Comparison of ENCODE assay signal across 8 mouse cellular contexts in the genomic region with DNA sequence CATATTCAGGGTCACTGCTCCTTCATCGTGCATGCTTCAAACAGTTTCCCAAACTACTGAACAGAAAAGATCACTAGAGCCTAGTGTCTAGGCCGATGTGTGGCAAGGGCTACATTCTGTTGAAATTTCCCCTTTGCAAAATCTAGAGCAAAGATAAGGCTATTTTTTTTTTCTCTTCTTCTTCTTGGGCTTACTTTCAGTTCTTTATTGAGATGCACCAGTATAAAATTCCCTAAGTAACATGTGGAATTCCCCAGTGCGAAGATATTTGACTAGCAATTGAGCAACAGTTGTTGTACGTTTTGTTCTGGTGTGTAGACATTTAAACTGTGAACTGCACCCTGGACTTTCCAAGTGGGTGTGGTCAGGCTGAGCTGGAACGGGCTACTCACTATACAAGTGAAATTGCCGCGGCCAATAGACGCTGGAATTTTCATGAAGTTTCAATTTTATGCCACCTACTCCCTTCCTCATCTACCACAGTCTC. TPM values are rescaled to one million over a fixed set of nuclear protein-coding genes. Genes with fewer than 3 reads are reported as not detected.
DNase-seq lines count a peak whose midpoint lies in the region.

No protein-coding gene starts in this region.

- DNase-seq in CD4-positive helper T cell, adult 2 months (ENCODE audit: low read depth, low spot score) = peak; percentile 82
- DNase-seq in T-cell, adult 2 months (ENCODE audit: low spot score) = peak; percentile 42
- peak; percentile 27 to 30 for DNase-seq in heart, postnatal 14 days
- DNase-seq in lung, postnatal 25 days (ENCODE audit: low spot score) = peak; percentile 84
- DNase-seq in frontal cortex, postnatal 14 days (ENCODE audit: low spot score in 2 of 2) = no peak
- DNase-seq in thymus, postnatal 10 days (ENCODE audit: low spot score in 2 of 2) = no peak
- no peak for DNase-seq in cerebellum, adult 18-20 months
- no peak for DNase-seq in thymus, postnatal 4 days

- intact Hi-C loops in heart, postnatal 14 days (cut with DNase I) = no loop called here

RNA-seq across cellular contexts. Expression of a gene that starts 6.2 kb away (rescaled TPM):
- 1 to 10 TPM; 2.4 to 4.9 TPM for total RNA-seq in heart, postnatal 14 days (2021)

Comparison
In these comparisons a context has a peak if more than half of its experiments do, and no peak if none do; other contexts are left out.
1. DNase-seq: peak in CD4-positive helper T cell, adult 2 months (single experiment), T-cell, adult 2 months (single experiment), heart, postnatal 14 days (2 of 2) and lung, postnatal 25 days (single experiment); none in frontal cortex, postnatal 14 days (0 of 2), thymus, postnatal 10 days (0 of 2), cerebellum, adult 18-20 months (0 of 2) and thymus, postnatal 4 days (single experiment).